Mouse (Mus musculus) neural tube, embryonic 13.5 days (tissue): ENCODE data around the gene Dynlt1f. TPM values are rescaled to one million over a fixed set of nuclear protein-coding genes. Genes with fewer than 3 reads are reported as not detected.
"Not testable (repeated sequence)": the region's sequence is repeated elsewhere in the genome, so short reads cannot be mapped to it uniquely, and the experiment has no call there.

Experiments used
- ATAC-seq: fragments of 200-750 bp; cut with Nextera tagmentation; 2 replicates; pipeline ENCODE4 v1.8.0; 2017; ENCODE audit warnings: low read depth, mild to moderate bottlenecking, moderate TSS enrichment, moderate library complexity
- H3K27ac ChIP-seq: fragments of 300-500 bp; sonication (generic); replicated peaks from 2 replicates; pipeline ENCODE4 v1.5.1; 2015; ENCODE audit warnings: moderate library complexity, mild to moderate bottlenecking, inconsistent platforms
- H3K27me3 ChIP-seq: fragments of 300-500 bp; sonication (generic); 2 replicates; pipeline ENCODE4 v1.6.1; 2015; ENCODE audit warnings: mild to moderate bottlenecking, inconsistent platforms
- H3K36me3 ChIP-seq: fragments of 300-500 bp; sonication (generic); 2 replicates; pipeline ENCODE4 v1.6.1; 2015; ENCODE audit warnings: mild to moderate bottlenecking, inconsistent platforms
- H3K4me1 ChIP-seq: fragments of 300-500 bp; sonication (generic); replicated peaks from 2 replicates; pipeline ENCODE4 v1.6.1; 2015; ENCODE audit warnings: inconsistent platforms
- H3K4me2 ChIP-seq: fragments of 300-500 bp; sonication (generic); 2 replicates; pipeline ENCODE4 v1.6.1; 2015; ENCODE audit warnings: inconsistent platforms, mild to moderate bottlenecking, moderate library complexity
- H3K4me3 ChIP-seq: fragments of 300-500 bp; sonication (generic); 2 replicates; pipeline ENCODE4 v1.5.1; 2015; ENCODE audit warnings: mild to moderate bottlenecking, inconsistent platforms
- H3K9ac ChIP-seq: fragments of 300-500 bp; sonication (generic); 2 replicates; pipeline ENCODE4 v1.6.1; 2015; ENCODE audit warnings: moderate library complexity, mild to moderate bottlenecking, inconsistent platforms
- H3K9me3 ChIP-seq: fragments of 300-500 bp; sonication (generic); 2 replicates; pipeline ENCODE4 v1.6.1; 2016; ENCODE audit warnings: inconsistent platforms
- WGBS: fragments of 180-500 bp; shearing (Covaris S2); methylation state at CpG from one replicate; pipeline ENCODE4 v1.1.7; 2015; 5-methylcytosine and 5-hydroxymethylcytosine counted together
- polyA plus RNA-seq: library from polyadenylated mRNA; unstranded; fragments of >200 nt; fragmentation: Nextera tagmentation; extraction: Ambion mirVana; gene quantifications from 2 replicates; pipeline ENCODE4 v1.2.1, GENCODE M21; 2015

Dynlt1f gene
- 340 and 377 TPM in 2 replicates for polyA plus RNA-seq

DNA sequence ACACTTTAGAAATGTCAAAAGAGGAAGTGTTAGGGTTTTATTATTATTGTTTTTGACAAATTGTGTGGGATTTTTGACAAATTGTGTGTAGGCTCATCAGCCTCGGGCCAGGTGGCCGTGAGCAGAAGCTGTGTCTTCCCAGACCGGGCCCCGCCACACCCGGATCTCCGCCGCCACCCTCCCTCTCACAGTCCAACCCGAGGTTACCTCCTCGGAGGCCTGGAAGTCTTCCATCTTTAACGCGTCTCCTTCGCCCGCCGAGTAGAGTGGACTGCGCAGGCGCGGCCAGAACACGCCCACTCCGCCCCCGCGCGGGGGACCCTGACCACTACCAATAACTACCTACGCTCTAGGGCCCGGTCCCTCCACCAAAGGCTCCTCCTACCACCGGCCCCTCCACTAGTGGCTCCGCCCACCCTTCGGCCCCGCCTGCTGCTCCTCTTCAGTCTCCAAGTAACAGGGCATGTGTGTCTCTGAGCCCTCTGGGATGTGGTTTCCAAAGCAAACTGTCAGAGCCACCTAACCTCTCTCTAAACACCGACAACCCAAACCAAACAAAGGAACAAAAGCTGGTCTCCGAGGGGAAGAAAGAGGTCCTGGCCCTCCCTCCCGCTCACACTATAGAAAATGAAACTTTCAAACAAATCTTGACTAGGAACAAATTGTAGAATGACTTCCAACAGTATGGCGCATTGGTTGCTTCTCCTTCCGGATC is at the start of gene Dynlt1f:
Gene Dynlt1f, minus strand, starts transcription at position 334 of the 715 bp plus-strand sequence.
- Histone ChIP-seq H3K9ac (peak within 1 kb of the TSS; percentile 66), H3K4me3 (peak within 1 kb of the TSS; percentile 45), H3K27ac (peak within 1 kb of the TSS; percentile 91), H3K4me2 (peak within 1 kb of the TSS; percentile 48)
- H3K27me3 ChIP-seq, H3K9me3 ChIP-seq, H3K4me1 ChIP-seq, H3K36me3 ChIP-seq: not testable (repeated sequence)
- WGBS: 3% methylated on average over 24 of the region's 33 CpGs
- peak; percentile 96 for ATAC-seq

DNA sequence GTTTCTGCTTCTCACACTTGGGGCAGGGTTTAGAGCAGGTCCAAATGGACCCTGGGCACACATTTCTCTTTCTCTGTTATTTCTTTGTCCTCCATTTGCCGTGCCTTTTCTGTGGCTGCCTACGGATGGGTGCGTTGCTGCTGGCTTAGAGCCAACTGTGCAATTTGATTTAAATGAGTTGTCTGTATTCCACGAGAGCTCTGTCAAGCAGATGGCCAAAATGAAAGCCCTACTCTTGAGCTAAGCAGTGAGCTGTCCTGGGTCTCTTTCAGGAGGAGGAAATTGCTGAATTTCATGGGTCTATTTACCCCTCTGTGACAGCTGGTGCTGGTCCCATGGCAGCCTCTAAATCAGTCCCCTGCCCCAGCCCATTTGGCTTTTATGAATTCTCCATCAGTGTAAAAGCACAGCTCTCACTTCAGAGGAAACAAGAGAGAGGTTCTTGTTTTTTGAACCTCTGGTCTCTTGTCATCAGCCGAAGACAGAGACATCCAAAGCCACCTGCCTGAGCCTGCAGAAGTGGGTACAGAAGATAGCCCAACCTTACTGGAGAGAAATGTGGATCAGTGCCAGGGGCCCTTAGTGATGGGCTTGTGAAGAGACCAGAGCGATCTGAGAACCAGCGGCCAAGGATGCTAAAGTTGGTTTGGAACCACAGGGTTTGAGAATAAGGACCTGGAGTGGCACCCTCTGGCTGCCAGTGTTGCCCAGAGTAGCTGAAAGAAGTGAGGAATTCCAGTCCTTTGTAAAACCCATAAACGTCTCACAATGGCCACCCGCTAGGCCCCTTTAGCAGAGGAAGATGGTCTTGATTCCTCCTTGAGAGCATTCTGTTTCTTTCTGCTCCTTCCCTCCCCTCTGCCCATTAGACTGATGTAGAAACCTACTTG is 47.9 kb upstream of the Dynlt1f start:
- peak overlapping the region; percentile 46; the same call in 1 of the 2 replicates for H3K27ac ChIP-seq
- 25% methylated on average over 7 of the region's 9 CpGs for WGBS
- not testable (repeated sequence) for H3K9me3 ChIP-seq, H3K36me3 ChIP-seq, H3K4me3 ChIP-seq, H3K9ac ChIP-seq, H3K27me3 ChIP-seq, H3K4me1 ChIP-seq, H3K4me2 ChIP-seq
- peak; percentile 92 for ATAC-seq

DNA sequence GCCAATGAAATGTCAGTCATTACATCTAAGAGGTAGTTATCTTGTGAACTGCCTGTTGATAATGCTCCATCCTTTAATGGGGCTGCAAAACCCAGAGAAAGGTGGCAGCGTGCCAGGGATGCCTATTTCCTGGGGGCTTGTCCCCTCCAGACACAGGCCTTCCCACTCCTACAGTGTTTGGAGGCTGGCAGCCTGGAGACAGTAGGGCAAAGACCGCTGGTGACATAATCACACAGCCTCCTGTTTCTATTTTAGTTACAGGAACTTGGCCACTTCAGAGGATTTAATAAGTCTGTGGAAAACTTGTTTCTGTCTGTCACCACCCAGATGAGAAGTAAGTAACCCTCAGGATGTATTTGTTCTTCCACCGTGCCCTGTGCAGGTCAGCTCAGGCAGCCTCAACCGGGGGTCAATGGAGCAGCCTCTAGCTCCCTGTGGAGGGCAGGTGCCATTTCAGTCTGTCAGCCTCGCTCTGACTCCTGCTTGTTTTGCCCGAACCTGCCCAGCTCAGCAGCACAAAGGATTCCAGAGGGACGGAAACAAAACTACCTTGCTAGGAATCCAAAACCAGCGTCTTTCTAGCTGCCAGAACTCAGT is 47.0 kb upstream of the Dynlt1f start:
- not testable (repeated sequence) for H3K27me3 ChIP-seq, H3K4me1 ChIP-seq, H3K27ac ChIP-seq, H3K9ac ChIP-seq, H3K9me3 ChIP-seq, H3K4me3 ChIP-seq, H3K36me3 ChIP-seq, H3K4me2 ChIP-seq
- peak; percentile 49 for ATAC-seq
- WGBS: 20% methylated on average over 2 of the region's 8 CpGs

DNA sequence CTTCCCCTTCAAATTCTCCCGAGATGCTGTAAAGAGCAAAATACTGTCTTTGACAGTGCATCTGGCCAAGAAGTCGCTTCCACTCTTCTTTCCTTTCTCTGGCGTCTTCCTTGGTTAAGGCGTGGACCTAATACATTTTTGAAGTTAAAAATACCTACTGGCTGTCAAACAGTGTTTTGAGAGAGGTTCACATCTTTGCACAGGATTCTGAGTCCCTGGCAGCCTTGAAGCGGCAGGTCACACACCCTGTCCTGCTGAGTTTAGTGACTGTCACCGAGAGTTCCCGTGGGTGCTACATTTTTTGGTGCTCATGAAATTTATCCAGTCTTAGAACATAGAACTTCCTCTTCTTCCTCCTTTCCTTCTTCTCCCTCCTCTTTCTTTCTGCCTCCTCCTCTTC is 44.4 kb upstream of the Dynlt1f start:
- H3K27me3 ChIP-seq, H3K27ac ChIP-seq, H3K4me2 ChIP-seq, H3K4me3 ChIP-seq, H3K9ac ChIP-seq, H3K36me3 ChIP-seq, H3K9me3 ChIP-seq, ATAC-seq, H3K4me1 ChIP-seq: not testable (repeated sequence)
- WGBS: 80% methylated on average over 4 of the region's 7 CpGs

DNA sequence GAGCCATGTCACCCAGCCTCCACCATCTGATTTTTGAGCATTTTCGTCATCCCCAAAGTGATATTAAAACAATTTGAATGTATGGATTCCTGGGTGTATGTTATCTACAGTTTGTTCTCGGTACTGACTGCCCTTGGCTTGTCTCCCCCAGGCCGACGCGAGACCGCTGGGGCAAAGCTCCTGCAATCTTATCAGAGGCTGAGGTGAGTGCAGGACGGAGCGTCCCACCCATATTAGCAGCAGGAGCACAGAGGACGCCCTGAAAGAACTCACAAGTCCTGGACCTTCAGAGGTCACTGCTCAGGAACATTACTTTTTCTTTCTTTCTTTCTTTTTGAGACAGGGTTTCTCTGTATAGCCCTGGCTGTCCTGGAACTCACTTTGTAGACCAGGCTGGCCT is 43.8 kb upstream of the Dynlt1f start:
- WGBS: 97% methylated on average over 9 of the region's 9 CpGs
- H3K9me3 ChIP-seq, ATAC-seq: not testable (repeated sequence)

DNA sequence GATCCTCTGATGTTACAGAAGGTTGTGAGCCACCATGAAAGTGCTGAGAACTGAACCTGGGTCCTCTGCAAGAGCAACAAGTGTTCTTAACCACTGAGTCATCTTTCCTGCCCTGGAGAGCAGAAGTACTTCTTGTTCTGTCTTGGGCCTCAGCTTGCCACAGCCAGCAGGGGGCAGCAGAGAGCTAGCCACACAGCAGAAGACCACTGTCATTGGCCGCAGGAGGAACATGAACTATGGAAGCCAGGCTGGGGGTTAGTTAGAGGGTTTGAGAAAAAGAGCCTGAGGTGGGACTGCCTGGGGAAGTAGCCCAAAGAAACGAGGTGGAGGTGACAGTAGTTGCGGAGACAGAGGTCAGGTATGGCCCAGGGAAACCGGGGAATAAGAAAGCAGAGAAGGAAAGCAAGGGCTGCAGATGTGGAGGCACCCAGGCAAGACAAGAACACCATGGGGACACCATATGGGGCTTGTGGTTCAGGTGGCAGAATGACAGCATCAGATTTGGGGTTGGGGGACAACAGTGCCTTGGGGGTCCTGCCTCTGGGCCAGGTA is 41.6 kb upstream of the Dynlt1f start:
- 32% methylated on average over 3 of the region's 4 CpGs for WGBS
- not testable (repeated sequence) for H3K27ac ChIP-seq, H3K9ac ChIP-seq, H3K36me3 ChIP-seq, H3K27me3 ChIP-seq, H3K4me3 ChIP-seq, H3K4me1 ChIP-seq, H3K4me2 ChIP-seq, H3K9me3 ChIP-seq
- peak; percentile 74 for ATAC-seq

More for the DNA sequence above, 43.8 kb upstream of the Dynlt1f start:
- H3K4me1 ChIP-seq, H3K4me3 ChIP-seq, H3K4me2 ChIP-seq, H3K9ac ChIP-seq, H3K27me3 ChIP-seq, H3K36me3 ChIP-seq, H3K27ac ChIP-seq: not testable (repeated sequence)

DNA sequence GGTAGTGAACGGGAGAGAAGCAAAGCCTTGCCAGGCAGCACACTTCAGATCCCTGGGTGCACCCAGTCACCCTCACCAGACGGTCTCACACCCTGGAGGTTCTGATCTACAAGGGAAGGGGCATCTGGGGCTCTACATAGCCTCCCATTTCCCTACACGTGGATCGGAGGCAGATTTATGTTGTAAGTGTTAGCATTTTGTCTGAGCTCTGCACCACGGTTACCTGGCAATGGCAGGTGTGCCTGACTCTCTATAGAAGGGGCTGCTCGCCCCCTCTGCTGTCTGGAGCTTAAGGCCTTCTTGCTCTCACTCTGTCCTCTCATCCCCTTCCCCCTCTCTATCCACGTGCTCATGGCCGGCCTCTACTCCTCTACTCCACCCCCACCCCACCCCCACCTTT is 40.8 kb upstream of the Dynlt1f start:
- H3K9ac ChIP-seq, H3K27ac ChIP-seq, H3K36me3 ChIP-seq, ATAC-seq, H3K4me2 ChIP-seq, H3K4me1 ChIP-seq, H3K27me3 ChIP-seq, H3K4me3 ChIP-seq, H3K9me3 ChIP-seq: not testable (repeated sequence)
- 61% methylated on average over 8 of the region's 8 CpGs for WGBS

DNA sequence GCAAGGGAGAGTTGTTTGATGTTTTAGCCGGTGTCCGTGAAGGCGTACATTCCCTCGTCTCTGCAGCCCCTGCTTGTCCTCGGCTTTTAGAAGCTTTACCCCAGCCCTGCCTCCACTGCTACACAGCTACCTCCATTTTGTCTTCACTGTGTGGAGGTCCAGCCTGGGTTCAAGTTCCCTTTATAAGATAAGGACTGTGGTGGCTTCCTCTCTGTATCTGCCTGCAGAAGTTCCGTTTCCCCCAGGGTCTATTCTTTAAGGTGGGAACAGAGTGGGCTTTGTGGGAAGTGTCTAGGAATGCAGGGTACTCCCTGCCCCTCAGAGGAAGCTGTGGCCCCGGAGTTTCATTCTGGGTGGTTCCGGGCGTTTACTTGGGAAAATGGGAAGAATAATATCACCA is 40.0 kb upstream of the Dynlt1f start:
- not testable (repeated sequence) for H3K4me1 ChIP-seq, H3K27ac ChIP-seq, H3K4me2 ChIP-seq, H3K27me3 ChIP-seq, H3K36me3 ChIP-seq, H3K4me3 ChIP-seq, H3K9me3 ChIP-seq, H3K9ac ChIP-seq, ATAC-seq
- 79% methylated on average over 9 of the region's 9 CpGs for WGBS

DNA sequence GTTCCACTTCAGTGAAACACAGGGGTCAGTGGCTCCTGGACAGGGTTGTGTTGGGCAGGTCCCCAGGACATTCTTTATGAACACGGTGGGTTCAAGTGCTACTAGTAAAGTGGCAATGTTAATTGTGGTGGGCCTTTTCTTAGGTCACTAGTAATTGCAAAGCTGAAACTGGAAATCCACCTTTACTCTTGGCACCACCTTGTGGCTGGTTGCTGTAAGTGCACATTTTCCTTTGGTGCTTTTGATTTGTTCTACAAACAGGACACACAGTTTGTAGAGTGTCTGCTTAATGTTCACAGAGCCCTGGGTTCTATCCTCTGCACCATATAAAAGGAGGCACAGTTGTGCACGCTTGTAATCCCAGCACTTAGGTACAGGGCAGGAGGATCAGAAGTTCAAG is 35.9 kb upstream of the Dynlt1f start:
- H3K9ac ChIP-seq, H3K36me3 ChIP-seq, H3K4me1 ChIP-seq, H3K9me3 ChIP-seq, H3K4me3 ChIP-seq, H3K27me3 ChIP-seq, H3K4me2 ChIP-seq, ATAC-seq, H3K27ac ChIP-seq: not testable (repeated sequence)
- 12% methylated on average over 2 of the region's 2 CpGs for WGBS

DNA sequence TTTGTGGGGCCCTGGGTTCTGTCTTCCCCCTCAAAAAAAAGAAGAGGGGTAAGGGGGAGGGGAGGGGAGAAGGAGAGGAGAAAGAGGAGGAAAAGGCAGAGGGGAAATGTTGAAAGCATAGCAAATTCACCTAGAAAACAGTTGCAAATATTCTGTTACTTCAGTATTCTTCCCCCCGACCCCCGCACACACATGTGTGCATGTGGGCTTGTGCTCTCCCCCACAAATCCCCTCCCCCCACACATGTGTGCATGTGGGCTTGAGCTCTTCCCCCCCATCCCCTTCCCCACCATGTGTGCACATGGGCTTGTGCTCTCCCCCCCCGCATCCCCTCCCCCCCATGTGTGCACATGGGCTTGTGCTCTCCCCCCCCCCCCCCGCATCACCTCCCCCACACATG is 33.6 kb upstream of the Dynlt1f start:
- not testable (repeated sequence) for H3K4me1 ChIP-seq, H3K36me3 ChIP-seq, H3K4me2 ChIP-seq, H3K27me3 ChIP-seq, H3K9me3 ChIP-seq, H3K4me3 ChIP-seq, ATAC-seq, H3K9ac ChIP-seq, H3K27ac ChIP-seq
- WGBS: 97% methylated on average over 2 of the region's 4 CpGs

DNA sequence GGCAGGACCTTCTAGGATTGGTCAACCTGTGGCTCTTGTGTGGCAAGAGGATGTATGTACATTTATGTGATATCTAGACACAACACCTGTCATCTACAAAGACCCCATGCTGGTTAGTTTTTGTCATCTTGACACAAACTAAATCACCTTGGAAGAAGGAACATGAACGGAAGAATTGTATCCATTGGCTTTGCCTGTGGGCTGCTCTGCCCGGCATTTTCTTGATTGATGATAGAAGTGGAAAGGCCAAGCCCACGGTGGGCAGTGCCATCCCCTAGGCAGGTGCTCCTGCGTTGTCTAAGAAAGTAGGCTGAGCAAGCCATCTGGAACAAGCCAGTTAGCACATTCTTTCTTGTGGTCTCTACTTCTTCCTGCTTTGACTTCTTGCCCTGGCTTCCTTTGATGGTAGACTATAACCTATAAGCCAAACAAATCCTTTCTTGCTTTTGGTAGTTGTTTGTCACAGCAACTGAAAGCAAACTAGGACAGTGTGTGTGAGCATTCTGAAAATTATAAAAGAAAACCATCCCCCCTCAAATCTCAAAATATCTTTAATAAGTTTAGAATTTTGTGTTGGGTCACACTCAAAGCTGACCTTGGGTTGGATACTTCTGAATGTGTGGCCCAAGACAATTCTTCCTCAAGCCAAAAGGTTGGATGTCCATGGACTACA is 30.7 kb upstream of the Dynlt1f start:
- H3K4me2 ChIP-seq, H3K27me3 ChIP-seq: not testable (repeated sequence)
- WGBS: 88% methylated on average over 2 of the region's 4 CpGs

More for the DNA sequence above, 30.7 kb upstream of the Dynlt1f start:
- not testable (repeated sequence) for H3K4me1 ChIP-seq, H3K9me3 ChIP-seq, ATAC-seq, H3K36me3 ChIP-seq, H3K4me3 ChIP-seq, H3K9ac ChIP-seq, H3K27ac ChIP-seq
